Mouse (Mus musculus) lung, adult 18-20 months (tissue): Measurements from ENCODE around the gene Tmem30c.

Source experiments
- DNase-seq, 2 experiments: peaks; one replicate each; pipeline ENCODE4 v3.0.0; 2022; ENCODE audit warnings: mixed read lengths in 2 of 2

Gene Tmem30c

GRCm38 (mm10) chr16:57231089-57231936 is 61.4 kb downstream of the Tmem30c start, which contains the start of gene Tbc1d23:
Gene Tbc1d23, minus strand, starts transcription at chr16:57231504.
- DNase-seq = peak; percentile 99

DNA sequence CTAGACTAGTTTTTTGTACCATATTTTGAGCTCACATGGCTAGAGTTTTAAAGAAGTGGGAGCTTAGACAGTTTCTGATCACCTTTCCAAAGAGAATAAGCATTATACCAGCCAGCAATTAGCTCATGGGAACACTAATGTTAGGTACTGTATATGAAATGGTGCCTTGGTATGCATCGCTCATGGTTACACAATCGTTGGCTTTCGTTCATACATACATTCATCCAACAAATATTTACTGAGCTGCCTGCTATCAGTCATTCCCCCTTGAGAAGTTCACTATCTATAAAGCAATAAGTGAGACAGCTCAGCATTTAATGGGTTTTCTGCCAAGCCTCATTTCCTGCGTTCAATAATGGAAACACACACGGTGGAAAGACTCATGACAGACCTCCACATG is 66.2 kb downstream of the Tmem30c start:
- DNase-seq = no peak

- DNase-seq = no peak
Observed at GRCm38 (mm10) chr16:57220361-57220760, 72.3 kb downstream of the Tmem30c start.
